Mouse (Mus musculus) thymus, postnatal 36 days (tissue): ENCODE measurements around the gene Rnf19b.

Experiments
- DNase-seq, 2 experiments: peaks; one replicate each; pipeline ENCODE4 v3.0.0; 2022; ENCODE audit warnings: mixed read lengths in 2 of 2

Rnf19b gene

GRCm38 (mm10) chr4:129079126-129079525, 21.1 kb downstream of the Rnf19b start:
- DNase-seq = no peak

- no peak for DNase-seq
Measured at GRCm38 (mm10) chr4:129081041-129081440, 23.0 kb downstream of the Rnf19b start.

DNA sequence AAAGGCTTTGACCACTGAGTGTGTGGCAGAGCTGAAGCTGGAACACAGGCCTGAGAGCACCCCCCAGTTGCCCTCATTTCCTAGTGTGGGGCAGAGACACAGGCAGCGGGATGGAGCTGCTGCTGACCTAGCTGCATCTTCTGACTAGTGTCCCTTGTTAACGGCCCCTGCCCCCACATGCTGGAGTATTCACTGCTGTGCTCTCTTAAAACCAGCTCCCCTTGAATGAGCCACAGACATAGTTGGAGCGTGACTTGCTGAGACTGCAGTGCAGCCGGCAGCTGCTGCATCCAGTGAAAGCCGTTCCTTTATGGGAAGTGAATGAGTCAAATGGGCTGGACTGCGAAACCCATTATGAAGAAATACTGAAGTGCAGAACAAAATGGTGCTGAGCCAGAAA, 23.4 kb downstream of the Rnf19b start:
- no peak for DNase-seq

GRCm38 (mm10) chr4:129081939-129082338, 23.9 kb downstream of the Rnf19b start:
- no peak for DNase-seq

GRCm38 (mm10) chr4:129082379-129083115, 24.5 kb downstream of the Rnf19b start:
- DNase-seq = peak; percentile 62 to 63

DNA sequence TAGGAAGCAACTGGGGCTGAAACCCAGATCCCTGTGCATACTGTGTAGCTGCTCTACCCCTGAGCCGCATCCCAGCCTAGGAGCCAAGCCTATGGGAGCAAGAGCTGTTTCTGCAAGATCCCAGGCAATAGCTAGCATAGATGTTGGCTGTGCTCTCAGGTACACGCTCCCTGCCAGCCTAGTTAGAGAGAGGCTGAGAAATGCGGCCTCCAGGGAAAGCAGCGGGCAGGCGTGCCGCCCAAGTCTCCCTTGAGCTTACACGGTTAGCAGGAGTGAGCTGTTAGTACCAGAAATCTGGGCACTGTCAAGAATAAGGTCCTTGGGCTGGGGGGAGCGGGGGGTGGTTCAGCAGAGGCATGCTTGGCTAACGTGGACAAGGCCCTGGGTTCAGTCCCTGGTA, 26.8 kb downstream of the Rnf19b start:
- no peak for DNase-seq

DNA sequence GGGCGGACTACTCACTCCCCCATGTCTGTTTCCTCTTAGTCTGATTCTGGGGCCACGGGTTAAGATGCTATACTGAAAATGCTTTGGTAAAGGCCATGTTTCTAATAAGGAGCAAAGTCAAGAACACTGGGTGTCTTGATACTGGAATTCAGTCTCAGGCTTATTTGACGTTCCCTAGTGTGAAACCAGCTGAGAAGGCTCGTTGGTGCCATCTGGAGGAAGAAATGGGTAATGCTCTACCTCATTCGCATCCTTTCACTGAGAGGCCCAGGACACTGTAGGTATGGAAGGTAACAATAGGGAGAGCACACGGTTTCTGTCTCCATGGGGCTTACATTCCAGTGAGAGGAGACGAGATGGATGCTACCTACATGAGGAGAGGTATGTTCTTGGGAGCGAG, 28.0 kb downstream of the Rnf19b start:
- DNase-seq = peak; percentile 44 to 63

GRCm38 (mm10) chr4:129087850-129088249, 29.8 kb downstream of the Rnf19b start:
- no peak for DNase-seq

GRCm38 (mm10) chr4:129095276-129095675, 37.2 kb downstream of the Rnf19b start:
- DNase-seq = no peak

DNA sequence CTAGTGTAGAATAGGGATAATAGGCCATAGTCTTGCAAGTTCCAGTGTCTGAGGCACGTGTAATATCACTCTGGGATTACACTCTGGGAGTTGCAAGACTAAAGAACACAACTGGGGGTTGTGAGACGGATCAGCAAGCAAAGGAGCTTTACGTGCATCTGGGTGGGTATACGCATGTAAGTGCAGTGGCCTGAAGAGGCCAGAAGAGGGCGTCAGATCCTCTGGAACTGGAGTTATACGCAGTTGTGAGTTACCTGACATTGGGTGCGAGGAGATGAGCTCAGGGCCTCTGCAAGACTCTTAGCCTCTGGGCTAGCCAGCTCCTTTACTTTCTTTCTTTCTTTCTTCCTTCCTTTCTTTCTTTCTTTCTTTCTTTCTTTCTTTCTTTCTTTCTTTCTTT, 38.9 kb downstream of the Rnf19b start:
- no peak for DNase-seq

GRCm38 (mm10) chr4:129102133-129102829, 44.2 kb downstream of the Rnf19b start:
- DNase-seq = no peak

DNA sequence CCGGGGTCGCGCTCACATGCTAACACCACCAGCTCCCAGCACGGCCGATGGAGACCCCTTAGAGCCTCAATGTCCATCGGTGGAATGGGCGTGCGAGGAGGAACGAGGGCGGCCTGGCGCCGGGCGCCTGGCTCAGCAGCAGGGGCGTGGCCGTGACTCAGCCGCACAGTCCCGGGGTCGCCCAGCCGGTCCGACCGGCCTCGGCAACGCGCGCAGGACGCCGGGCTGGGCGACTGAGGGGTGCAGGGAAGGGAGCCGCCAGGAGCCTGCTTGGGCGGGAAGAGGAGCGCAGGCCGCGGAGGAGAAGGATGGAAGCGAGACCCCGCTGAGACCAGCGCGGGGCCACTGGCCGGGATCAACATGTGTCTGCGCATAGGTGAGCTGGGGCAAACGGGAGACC, 47.3 kb downstream of the Rnf19b start, which contains the start of gene Tmem54:
Tmem54 (plus strand) TSS at position 193 of the 400 bp plus-strand sequence.
- no peak for DNase-seq

GRCm38 (mm10) chr4:129106073-129106472, 48.0 kb downstream of the Rnf19b start:
- DNase-seq = no peak

DNA sequence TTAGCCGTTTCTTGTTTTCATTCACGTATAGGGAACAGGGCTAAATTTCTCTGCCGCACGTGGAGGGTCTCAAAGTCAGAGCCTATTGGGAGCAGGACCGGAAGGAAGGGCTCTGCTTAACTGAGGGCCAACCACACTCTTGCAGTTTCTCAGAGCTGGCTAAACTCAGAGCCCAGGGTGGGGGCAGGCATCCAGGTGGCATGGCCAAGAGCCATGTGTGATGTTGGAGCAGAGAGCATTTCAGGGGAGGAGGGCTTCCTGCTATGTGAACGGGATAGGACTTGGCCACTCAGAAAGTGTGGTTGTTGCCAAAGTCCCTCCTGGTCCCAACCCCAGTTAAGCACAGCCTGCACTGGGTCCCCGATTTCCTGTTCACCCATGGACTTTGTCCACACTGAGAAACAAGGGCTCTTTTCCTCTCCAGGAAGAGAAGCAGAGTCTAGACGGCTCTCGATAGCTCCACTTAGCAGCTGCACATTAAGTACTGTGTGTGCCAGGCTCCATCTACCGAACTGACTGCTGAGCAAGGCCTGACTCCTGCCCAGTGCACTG, 49.4 kb downstream of the Rnf19b start:
- no peak for DNase-seq

DNA sequence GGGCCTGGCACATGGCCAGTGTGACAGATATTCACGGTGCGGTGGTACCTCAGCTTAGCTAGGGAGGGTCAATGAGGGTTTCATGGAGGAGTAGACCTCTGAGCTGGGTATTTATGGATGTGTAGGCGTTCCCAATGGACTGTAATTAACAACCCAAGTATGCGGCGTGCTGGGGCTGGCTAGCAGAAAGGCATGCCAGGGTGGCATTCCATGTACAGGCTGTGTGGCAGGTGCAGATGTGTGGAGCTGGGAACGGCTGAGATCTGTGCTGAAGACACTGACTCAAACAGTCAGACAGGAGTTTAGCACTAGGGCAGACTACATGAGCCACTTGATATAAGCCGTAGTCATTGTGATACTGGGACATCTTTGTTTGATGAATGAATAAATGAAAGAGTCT, 50.6 kb downstream of the Rnf19b start:
- DNase-seq = no peak

DNA sequence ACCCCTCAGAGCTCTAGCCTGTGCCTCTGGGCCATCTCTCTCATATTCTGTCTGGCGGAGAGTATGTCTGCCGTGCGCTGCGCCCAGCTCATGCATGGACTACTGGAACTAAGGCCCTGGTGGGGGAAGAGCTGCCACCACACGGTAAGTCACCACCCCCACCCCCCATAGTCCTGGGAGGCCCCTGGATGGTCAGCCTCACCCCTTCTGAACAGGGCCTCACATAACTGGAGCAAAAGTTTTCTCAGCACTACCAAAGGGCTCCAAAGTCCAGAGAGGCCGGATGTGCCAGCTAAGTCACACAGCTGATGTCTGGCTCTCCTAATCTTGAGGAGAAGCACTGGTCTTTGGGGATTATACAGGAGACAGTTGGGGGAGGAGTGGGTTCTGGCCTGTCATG, 52.7 kb downstream of the Rnf19b start:
- DNase-seq = no peak

DNA sequence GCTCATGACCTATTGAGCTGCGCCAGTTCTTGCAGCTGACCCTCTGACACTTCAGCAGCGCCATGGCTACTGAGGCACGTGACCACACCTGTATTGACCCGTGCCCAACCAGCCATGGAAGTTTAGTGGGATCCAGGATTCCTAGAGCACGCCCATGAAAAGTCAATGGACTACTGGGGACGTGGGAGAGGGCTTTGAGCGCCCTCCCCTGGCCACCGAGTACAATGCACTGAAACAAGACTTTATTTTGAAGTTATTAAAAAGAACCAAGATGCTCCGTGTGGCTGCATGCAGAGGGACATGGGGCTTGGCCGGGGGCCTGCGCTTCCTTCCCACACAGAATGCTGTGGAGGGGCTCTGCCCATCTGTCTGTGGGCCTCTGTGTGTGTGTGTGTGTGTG, 53.3 kb downstream of the Rnf19b start:
- no peak for DNase-seq

DNA sequence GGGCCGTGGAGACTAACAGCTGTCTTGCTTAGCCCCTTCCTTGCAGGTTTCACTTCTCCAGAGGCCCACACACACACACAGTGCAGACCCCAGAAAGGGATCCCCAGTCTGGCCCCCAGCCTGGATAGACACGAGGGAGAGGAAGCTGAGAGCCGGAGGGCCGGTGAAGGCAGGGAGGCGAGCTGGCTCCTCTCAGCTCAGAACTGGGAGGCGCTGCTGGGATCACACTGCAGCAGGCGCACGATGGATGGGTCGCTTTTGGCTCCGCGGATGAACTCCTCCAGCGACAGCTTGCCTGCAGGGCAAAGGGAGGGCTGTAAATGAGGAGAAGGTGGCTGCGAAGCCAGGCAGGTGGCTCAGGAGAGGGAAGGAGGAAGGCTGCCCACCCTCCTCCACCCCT, 54.2 kb downstream of the Rnf19b start:
- no peak for DNase-seq

GRCm38 (mm10) chr4:129113083-129113988, 55.3 kb downstream of the Rnf19b start:
- DNase-seq = peak; percentile 55 to 60

GRCm38 (mm10) chr4:129116703-129117102, 58.6 kb downstream of the Rnf19b start:
- no peak for DNase-seq

GRCm38 (mm10) chr4:129117720-129118510, 59.8 kb downstream of the Rnf19b start:
- no peak for DNase-seq

DNA sequence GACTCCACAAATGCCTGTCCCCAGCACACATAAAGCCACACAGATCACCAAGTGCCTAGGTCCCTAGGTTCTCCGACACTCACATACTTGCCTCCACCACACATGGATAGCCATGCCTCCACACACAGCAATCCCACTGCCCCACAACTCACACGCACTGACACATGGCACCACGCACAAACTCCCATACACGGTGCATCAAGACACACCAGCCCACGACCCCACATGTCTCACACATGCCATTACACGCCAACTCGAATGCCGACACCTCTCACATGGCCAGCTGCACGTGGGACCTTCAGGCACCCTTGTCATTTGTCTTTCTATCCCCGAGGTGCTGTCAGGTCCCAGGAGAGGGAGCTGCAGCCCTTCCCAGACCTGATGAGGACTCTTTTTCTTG, 61.6 kb downstream of the Rnf19b start:
- no peak for DNase-seq
